Mouse (Mus musculus) midbrain, embryonic 14.5 days (tissue): Measurements from ENCODE around the gene 1700028K03Rik. TPM values are rescaled to one million over a fixed set of nuclear protein-coding genes. Genes with fewer than 3 reads are reported as not detected.

Experiments used
- ATAC-seq: fragments of 200-750 bp; cut with Nextera tagmentation; 2 replicates; pipeline ENCODE4 v1.8.0; 2017; ENCODE audit warnings: moderate number of reproducible peaks, moderate library complexity; ENCODE audit not compliant: low FRiP score, low TSS enrichment
- DNase-seq: peaks from one replicate; pipeline ENCODE4 v3.0.0-alpha.2; 2015
- H3K27ac ChIP-seq: fragments of 300-500 bp; sonication (generic); replicated peaks from 2 replicates; pipeline ENCODE4 v1.5.1; 2014; ENCODE audit warnings: mild to moderate bottlenecking, low read depth, low read length, moderate library complexity
- H3K27me3 ChIP-seq: fragments of 300-500 bp; sonication (generic); 2 replicates; pipeline ENCODE4 v1.6.1; 2014; ENCODE audit warnings: low read length, control low read depth, mixed read lengths; ENCODE audit not compliant: control insufficient read depth, insufficient read depth
- H3K36me3 ChIP-seq: fragments of 300-500 bp; sonication (generic); 2 replicates; pipeline ENCODE4 v1.6.1; 2014; ENCODE audit warnings: low read length, control low read depth; ENCODE audit not compliant: control insufficient read depth, insufficient read depth
- H3K4me1 ChIP-seq: fragments of 300-500 bp; sonication (generic); 2 replicates; pipeline ENCODE4 v1.6.1; 2014; ENCODE audit warnings: mild to moderate bottlenecking, antibody characterized with exemption, low read length, control low read depth; ENCODE audit not compliant: control insufficient read depth, insufficient read depth
- H3K4me2 ChIP-seq: fragments of 300-500 bp; sonication (generic); 2 replicates; pipeline ENCODE4 v1.6.1; 2014; ENCODE audit warnings: mild to moderate bottlenecking, low read length, moderate library complexity
- H3K4me3 ChIP-seq: fragments of 300-500 bp; sonication (generic); replicated peaks from 2 replicates; pipeline ENCODE4 v1.5.1; 2014; ENCODE audit warnings: low read depth, low read length
- H3K9ac ChIP-seq: fragments of 300-500 bp; sonication (generic); replicated peaks from 2 replicates; pipeline ENCODE4 v1.6.1; 2014; ENCODE audit warnings: mild to moderate bottlenecking, low read length, moderate library complexity
- H3K9me3 ChIP-seq: fragments of 300-500 bp; sonication (generic); 2 replicates; pipeline ENCODE4 v1.6.1; 2016; ENCODE audit warnings: low read length, control low read depth, mixed read lengths; ENCODE audit not compliant: control insufficient read depth
- WGBS: fragments of 180-500 bp; shearing (Covaris S2); extraction: QIAGEN DNeasy Blood & Tissue Kit; methylation state at CpG from one replicate; pipeline ENCODE4 v1.1.7; 2014; 5-methylcytosine and 5-hydroxymethylcytosine counted together
- polyA plus RNA-seq: library from polyadenylated mRNA; unstranded; fragments of >200 nt; fragmentation: Nextera tagmentation; extraction: Ambion mirVana; gene quantifications from 2 replicates; pipeline ENCODE4 v1.2.1, GENCODE M21; 2014

Gene 1700028K03Rik
- polyA plus RNA-seq: 0.17 and 0.28 TPM in 2 replicates

DNA sequence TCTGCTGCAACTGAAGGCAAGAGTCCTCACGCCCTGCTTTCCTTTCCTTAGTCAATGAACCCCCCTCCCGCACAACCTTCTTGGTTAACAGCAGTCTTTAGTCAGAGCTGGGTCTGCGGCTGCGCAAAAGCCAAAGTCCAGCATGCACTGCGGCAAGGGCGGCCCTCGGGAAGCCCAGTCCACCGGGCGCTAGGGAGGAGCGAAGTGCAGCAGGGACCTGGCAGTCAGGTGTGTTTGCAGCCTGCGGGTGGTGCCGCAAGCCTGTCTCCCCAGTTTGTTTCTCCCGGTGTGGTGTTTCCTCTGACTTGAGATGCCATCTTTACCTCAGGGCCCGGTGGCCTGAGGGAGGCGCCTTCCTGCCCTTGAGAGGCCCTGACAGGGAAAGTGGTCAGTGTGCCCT, at the start of gene 1700028K03Rik:
1700028K03Rik (plus strand) TSS at position 129 of the 400 bp plus-strand sequence.
- H3K27me3 ChIP-seq: no peaks in the 10 kb centered on the region
- 75% methylated on average over 15 of the region's 15 CpGs for WGBS

GRCm38 (mm10) chr5:107488996-107489395, 45.5 kb upstream of the 1700028K03Rik start:
- H3K4me1 ChIP-seq: no peaks in the 10 kb centered on the region
- 0 out of 2 replicates have a peak, but pooled peaks cover 3% of the 10 kb centered on the region for H3K36me3 ChIP-seq
- ATAC-seq: no peak
- no peak overlapping the region for H3K4me2 ChIP-seq
- H3K4me3 ChIP-seq: no peak overlapping the region
- 76% methylated on average over 4 of the region's 4 CpGs for WGBS
- no peaks in the 10 kb centered on the region for H3K27me3 ChIP-seq
- H3K9ac ChIP-seq: no peak overlapping the region
- DNase-seq: no peak
- H3K27ac ChIP-seq: no peak overlapping the region
- no peaks in the 10 kb centered on the region for H3K9me3 ChIP-seq

More for the DNA sequence above, at the start of gene 1700028K03Rik:
- Histone ChIP-seq H3K27ac (no peak within 1 kb of the TSS), H3K4me1 (no peaks in the 10 kb centered on the region), H3K9me3 (no peaks in the 10 kb centered on the region), H3K36me3 (no peaks in the 10 kb centered on the region), H3K4me3 (no peak within 1 kb of the TSS), H3K4me2 (no peak within 1 kb of the TSS), H3K9ac (no peak within 1 kb of the TSS)
- no peak for DNase-seq
- no peak for ATAC-seq

DNA sequence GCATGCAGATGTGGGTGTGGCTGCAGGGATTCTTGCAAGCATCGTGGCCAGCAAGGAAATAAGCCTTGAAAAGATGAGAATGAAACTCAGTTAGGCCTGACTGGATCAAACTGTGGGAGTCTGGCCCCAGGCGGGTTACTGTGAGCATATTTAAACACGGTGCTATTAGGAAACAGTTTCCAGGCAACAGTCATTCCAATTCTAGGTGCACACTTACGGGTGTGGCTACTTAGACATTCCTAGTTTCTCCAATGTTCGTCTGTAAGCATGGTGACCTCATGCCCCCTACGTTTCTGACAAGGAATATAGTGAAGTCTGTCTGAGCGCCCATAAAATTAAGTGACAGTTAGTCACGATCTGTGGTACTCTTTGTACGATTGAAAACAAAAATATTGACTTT, 43.5 kb upstream of the 1700028K03Rik start:
- DNase-seq: no peak
- Histone ChIP-seq H3K4me2 (no peak overlapping the region), H3K36me3 (0 out of 2 replicates have a peak, but pooled peaks cover 3% of the 10 kb centered on the region), H3K27ac (no peak overlapping the region), H3K9ac (no peak overlapping the region), H3K9me3 (no peaks in the 10 kb centered on the region), H3K4me1 (no peaks in the 10 kb centered on the region), H3K4me3 (no peak overlapping the region), H3K27me3 (no peaks in the 10 kb centered on the region)
- ATAC-seq: no peak
- 80% methylated on average over 9 of the region's 9 CpGs for WGBS

DNA sequence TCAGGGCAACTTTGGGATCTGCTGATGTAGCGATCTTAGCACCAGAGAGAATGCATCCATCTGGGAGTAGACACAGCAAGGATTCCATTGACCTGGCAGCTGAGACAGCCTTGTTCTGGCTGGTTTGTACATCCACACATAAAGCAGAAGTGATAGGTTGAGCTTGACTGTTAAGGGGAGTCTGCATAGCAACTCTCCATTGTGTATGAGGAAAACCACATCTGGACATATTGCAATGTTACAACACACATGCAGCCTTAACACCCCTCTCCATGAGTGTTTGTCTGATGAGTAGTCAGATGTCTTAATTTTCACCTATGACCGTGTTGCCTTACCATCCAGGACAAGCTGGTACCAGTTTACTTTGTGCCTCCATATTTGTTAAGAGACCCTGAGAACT, 42.0 kb upstream of the 1700028K03Rik start:
- H3K4me2 ChIP-seq: no peak overlapping the region
- no peaks in the 10 kb centered on the region for H3K9me3 ChIP-seq
- ATAC-seq: no peak
- WGBS: 97% methylated on average over 2 of the region's 2 CpGs
- 0 out of 2 replicates have a peak, but pooled peaks cover 2% of the 10 kb centered on the region for H3K4me1 ChIP-seq
- H3K4me3 ChIP-seq: no peak overlapping the region
- H3K27me3 ChIP-seq: no peaks in the 10 kb centered on the region
- no peak for DNase-seq
- no peak overlapping the region for H3K27ac ChIP-seq
- 0 out of 2 replicates have a peak, but pooled peaks cover 3% of the 10 kb centered on the region for H3K36me3 ChIP-seq
- no peak overlapping the region for H3K9ac ChIP-seq

DNA sequence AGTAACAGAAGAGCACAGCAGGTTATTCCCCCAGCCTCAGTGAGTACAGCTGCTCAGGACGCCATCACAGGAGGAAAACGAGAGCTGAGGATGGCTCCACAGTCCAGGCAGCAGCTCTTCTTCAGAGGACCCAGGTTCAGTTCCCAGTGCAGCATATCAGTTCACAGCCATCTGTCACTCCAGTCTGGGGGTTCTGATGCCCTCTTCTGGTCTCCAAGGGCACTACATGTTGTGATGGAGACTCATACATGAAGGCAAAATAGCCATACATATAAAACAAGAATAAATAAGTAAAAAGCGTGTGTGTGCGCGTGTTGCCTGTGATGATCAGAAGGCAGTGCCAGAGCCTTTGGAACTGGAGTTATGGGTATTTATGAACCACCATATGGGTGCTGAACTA, 39.8 kb upstream of the 1700028K03Rik start:
- no peak overlapping the region for H3K27ac ChIP-seq
- H3K4me2 ChIP-seq: no peak overlapping the region
- ATAC-seq (no peak), DNase-seq (no peak)
- no peak overlapping the region for H3K9ac ChIP-seq
- H3K4me3 ChIP-seq: no peak overlapping the region
- WGBS: 95% methylated on average over 5 of the region's 5 CpGs
- H3K4me1 ChIP-seq: peaks cover 13% of the 10 kb centered on the region; the same call in 1 of the 2 replicates
- H3K27me3 ChIP-seq: no peaks in the 10 kb centered on the region
- 0 out of 2 replicates have a peak, but pooled peaks cover 3% of the 10 kb centered on the region for H3K36me3 ChIP-seq
- H3K9me3 ChIP-seq: no peaks in the 10 kb centered on the region

- 87% methylated on average over 2 of the region's 2 CpGs for WGBS
- Histone ChIP-seq H3K27me3 (no peaks in the 10 kb centered on the region), H3K4me2 (no peak overlapping the region), H3K9ac (no peak overlapping the region), H3K27ac (0 out of 2 replicates have a peak overlapping the region, but pooled peaks have one; percentile 1), H3K9me3 (no peaks in the 10 kb centered on the region), H3K36me3 (0 out of 2 replicates have a peak, but pooled peaks cover 3% of the 10 kb centered on the region), H3K4me3 (no peak overlapping the region), H3K4me1 (peaks cover 13% of the 10 kb centered on the region; the same call in 1 of the 2 replicates)
- no peak for ATAC-seq
- peak; percentile 4 for DNase-seq
Measured at GRCm38 (mm10) chr5:107496047-107496446, 38.5 kb upstream of the 1700028K03Rik start.

DNA sequence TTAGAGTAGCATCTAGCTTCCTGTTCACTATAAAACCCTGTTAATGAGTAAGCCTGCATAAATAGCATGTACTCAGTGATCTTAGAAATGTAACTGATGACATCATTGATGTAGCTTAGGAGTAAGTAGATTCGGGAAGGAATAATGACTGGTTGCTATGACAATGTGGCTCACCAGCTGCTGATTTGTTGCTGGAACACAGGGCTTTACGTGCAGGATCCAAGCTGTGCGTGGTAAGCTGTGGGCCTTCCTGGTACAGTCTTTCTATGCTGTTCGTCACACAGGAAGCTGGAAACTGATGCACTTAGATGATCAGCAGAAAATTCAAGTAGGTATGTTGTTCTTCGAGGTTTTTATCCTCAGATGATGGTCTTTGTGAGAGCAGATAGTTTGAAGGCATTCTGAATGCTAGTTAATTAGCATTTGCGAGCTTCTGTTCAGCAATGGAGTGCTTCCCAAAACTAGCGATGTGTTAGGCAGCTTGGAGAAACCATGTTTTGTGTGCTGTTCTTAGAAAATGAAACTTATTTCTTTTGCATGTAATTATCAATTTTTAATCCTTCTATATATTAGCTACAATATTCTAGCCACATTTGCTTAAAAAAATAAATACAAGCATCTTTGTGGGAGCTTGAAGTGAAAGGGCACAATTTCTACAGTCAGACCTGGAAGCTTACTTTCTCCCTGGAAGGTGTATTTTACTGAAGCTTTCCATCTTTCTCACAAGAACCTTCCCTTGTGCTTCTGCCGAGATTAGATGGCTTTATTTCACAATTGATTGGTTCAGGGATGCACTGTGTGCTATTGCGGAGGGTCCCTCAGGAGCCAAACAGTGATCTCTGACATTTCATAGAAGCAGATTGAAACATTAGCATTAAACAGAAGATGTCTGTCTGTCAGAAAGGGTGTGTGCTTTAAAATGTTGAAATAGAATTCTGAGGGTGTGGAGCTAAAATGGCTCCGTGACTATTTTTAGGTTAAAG, 36.7 kb upstream of the 1700028K03Rik start:
- no peaks in the 10 kb centered on the region for H3K27me3 ChIP-seq
- ATAC-seq (peak; percentile 94), DNase-seq (peak; percentile 89)
- peak overlapping the region; percentile 54 for H3K4me2 ChIP-seq
- H3K36me3 ChIP-seq: peaks cover 4% of the 10 kb centered on the region; the same call in 1 of the 2 replicates
- H3K9ac ChIP-seq: peak overlapping the region; percentile 38
- WGBS: 24% methylated on average over 10 of the region's 10 CpGs
- no peaks in the 10 kb centered on the region for H3K9me3 ChIP-seq
- peak overlapping the region; percentile 89 for H3K27ac ChIP-seq
- H3K4me3 ChIP-seq: peak overlapping the region; percentile 30
- peaks cover 13% of the 10 kb centered on the region; the same call in 1 of the 2 replicates for H3K4me1 ChIP-seq

DNA sequence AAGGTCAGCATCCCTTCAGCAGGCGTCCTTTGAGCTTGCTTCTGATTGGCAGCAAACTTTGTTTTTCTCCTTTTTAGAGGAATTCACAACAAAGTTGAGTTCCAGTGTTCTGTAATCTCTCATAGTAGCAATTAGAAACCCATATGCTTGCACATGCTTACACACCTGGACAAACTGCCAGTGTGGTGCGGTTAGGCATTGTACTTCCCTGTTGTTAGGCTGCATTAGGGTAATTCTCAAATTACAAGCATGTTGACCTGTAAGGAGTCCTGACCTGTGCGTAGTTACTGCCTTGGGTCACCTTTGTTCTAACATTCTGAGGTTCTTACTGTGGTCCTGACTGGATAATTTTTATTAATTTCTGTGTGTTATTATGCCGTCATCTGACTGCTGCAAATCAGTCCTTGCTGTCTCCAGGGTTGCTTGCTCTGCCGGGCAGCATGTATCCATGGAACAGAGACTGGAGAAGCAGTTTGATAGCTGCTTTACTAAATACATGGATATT, 35.7 kb upstream of the 1700028K03Rik start:
- H3K4me1 ChIP-seq: peaks cover 13% of the 10 kb centered on the region; the same call in 1 of the 2 replicates
- peaks cover 10% of the 10 kb centered on the region; the same call in 1 of the 2 replicates for H3K36me3 ChIP-seq
- peak overlapping the region; percentile 30 for H3K4me3 ChIP-seq
- H3K9me3 ChIP-seq: no peaks in the 10 kb centered on the region
- peak overlapping the region; percentile 54 for H3K4me2 ChIP-seq
- H3K27ac ChIP-seq: peak overlapping the region; percentile 89; the same call in 1 of the 2 replicates
- 59% methylated on average over 5 of the region's 5 CpGs for WGBS
- ATAC-seq: no peak
- no peaks in the 10 kb centered on the region for H3K27me3 ChIP-seq
- DNase-seq: peak; percentile 12
- H3K9ac ChIP-seq: peak overlapping the region; percentile 38; the same call in 1 of the 2 replicates
